Mouse (Mus musculus): ENCODE data around the gene Auts2.

The Auts2 gene

DNA sequence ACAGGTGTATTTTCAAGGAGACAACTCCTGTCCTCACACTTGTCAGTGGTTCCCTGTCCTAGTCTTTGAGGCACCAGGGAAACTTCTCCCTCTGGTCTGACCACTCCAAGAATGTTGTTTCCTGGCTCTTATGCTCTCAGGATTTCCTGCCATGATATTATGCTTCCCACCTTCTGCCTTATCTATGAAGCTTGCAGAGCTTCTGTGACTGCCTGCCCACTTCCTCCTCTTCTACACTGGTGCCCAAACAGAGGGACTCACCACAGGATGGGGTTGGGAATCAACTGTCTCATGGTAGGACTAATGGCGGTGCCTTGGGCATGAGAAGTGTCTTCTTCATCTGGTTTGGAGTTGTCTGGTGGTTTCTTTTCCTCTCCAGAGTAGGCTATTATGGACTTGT lies 818.6 kb downstream of the Auts2 start:
- no peak for DNase-seq (ENCODE audit: low read depth)

DNA sequence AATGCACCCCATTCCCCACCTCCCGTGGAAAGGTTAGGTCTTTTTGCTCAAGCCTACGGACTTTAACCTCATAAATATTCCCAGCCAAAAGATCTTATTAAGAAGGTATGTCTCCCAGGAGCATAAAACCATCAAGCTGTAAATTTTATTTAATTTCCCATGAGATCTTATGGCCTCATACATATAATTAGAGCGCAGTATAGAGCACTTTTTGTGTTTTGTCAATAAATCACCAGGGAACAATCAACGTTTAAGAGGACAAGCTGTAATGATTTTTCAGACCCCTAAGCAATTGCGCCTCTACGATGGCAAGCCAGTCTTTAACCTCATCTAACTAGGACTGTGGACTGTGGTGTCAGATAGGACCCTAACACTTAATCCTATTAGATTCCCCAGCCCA lies 820.4 kb downstream of the Auts2 start:
- DNase-seq (ENCODE audit: low read depth): no peak

GRCm38 (mm10) chr5:131722361-131722760 lies 820.8 kb downstream of the Auts2 start:
- DNase-seq (ENCODE audit: low read depth): no peak

DNA sequence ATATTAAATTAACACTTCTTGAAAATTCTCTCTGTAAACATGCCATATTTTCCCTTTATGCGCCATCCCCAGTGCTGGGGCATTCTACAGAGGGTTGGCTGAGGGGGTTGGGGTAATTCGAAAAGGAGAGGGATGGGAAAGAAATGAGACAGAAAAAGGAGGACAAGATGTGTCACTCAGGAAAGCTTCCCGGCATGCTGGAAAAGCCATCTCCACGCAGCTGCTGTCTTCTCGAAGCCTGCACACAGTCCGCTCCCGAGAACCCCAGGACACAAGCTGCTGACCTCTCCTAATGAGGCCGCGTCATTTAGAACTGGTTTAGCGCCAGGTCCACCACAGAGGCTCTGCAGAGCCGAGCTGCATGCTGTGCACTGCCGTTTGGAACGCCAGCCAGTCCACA lies 825.1 kb downstream of the Auts2 start:
- no peak for DNase-seq (ENCODE audit: low read depth)

DNA sequence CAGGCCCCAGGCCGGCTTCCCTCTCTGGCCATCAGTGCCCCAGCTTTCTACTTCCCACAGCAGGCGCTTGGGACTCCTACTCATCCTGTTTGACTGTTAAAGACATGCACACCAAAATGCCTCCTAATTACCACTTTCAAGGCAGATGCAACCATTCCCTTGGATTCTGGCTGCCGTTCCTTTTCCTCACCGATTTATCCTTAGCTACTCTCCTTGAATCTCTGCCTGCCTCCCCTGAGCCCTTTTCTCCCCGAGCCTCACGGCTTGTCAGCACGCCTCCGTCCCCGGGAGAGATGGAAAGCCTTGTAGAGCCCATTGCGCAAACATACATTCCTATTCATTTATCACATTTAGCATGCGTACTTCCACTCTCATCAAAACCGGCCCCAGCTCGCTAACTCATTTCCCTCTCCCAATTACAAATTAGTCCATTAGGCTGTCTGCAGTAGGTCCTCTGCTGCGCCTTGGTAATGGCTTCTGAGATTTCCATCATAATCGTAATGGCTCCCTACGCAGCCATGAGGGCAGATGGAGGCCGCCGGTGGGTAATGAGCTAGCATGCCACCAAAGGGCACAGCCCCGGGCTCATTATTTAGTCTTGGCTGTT lies 825.7 kb downstream of the Auts2 start:
- DNase-seq (ENCODE audit: low read depth): no peak

DNA sequence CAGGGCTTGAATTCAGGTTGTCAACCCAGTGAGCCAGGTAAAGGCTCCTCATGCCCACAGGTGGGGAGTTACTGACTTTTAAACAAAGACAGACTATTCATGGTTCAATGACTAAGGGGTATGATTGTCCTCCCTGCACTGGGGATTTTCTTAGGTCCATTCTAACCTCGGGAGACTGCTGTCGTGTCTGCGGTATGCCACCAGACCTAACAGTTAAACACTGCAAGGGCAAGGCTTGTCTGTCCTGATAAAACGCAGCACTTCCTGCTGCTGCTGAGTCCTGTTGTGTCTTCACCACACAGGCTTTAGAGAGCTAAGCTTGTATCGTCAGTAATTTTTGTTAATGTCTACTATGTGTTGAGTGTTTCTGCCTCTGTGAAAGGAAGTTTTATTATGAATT lies 828.2 kb downstream of the Auts2 start:
- no peak for DNase-seq (ENCODE audit: low read depth)

DNA sequence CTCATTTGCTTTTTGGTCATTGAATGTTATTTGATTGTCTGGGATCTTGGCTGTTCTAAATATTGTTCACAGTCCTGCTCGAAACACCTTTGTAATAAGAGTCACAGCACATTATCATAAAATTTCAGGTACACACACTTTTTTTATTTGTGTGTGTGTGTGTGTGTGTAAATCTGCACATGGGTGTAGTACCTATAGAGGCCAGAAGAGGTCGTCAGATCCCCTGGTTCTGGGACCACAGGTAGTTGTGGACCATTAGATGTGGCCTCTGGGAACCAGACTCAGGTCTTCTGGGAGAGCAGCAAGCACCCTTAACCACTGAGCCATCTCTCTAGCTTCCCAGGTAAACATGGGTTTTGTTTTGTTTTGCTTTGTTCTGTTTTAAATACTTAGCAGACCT lies 830.7 kb downstream of the Auts2 start:
- DNase-seq (ENCODE audit: low read depth): no peak

GRCm38 (mm10) chr5:131711474-131712129 lies 831.5 kb downstream of the Auts2 start:
- DNase-seq (ENCODE audit: low read depth): no peak

DNA sequence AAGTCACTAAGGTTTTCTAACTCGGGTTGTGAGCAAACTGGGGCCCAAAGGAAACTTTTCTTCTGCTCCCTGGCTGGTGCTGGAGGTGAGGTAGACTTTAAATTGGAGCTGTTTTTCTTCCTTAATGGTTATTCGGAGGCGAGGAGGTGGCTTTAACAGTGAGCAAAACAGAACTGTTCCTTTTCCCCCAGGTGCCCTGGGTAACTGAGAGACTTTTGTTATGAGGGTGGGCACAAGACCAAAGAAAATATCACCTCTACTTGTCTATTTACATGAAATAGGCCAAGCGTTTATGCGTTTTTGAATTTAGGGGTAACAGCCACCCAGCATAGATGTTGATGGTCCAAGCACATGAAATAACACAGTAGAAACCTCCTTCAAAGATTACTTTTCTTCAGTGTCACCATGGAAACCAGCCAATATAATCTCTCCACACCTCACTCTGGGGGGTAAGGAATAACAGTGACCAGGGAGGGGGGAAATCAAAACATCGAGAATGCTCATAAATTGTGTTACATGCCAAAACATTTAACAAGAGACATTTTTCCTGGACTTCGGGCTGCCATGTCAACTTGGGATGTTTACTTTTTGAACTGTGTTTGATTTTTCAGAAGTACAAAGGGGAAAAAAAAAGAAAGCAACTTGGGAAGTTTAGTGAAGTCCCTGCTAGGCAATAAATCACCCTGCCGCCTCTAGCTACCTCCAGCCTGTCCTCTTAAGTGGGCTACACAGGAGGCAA lies 832.2 kb downstream of the Auts2 start:
- DNase-seq (ENCODE audit: low read depth): no peak

DNA sequence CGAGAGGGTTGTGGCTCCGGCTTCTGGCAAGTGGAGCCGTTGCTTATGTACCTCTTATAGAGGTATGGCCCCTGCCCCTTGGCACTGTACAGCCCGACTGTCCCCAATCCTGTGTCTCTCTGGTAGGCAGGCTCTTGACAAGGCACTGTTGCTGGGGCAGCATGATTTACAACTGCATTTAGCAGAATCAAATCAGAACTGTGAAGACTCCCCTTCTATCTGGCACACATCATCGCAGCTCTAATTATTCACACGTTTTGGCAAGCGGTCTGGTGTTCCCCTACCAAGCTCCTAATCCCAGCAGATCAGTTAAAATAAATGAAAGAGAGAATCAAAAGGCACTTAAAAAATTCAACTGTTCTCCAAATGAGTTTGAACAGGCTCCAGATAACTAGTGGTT lies 835.7 kb downstream of the Auts2 start:
- DNase-seq (ENCODE audit: low read depth): no peak

GRCm38 (mm10) chr5:131703729-131704128 lies 839.4 kb downstream of the Auts2 start:
- no peak for DNase-seq (ENCODE audit: low read depth)

- DNase-seq (ENCODE audit: low read depth): no peak
Measured at GRCm38 (mm10) chr5:131702840-131703392, 840.2 kb downstream of the Auts2 start.

- DNase-seq (ENCODE audit: low read depth): no peak
Measured at GRCm38 (mm10) chr5:131698900-131699299, 844.2 kb downstream of the Auts2 start.

- no peak for DNase-seq (ENCODE audit: low read depth)
Measured at GRCm38 (mm10) chr5:131690781-131691180, 852.4 kb downstream of the Auts2 start.

- no peak for DNase-seq (ENCODE audit: low read depth)
Measured at GRCm38 (mm10) chr5:131686956-131687618, 856.1 kb downstream of the Auts2 start.

DNA sequence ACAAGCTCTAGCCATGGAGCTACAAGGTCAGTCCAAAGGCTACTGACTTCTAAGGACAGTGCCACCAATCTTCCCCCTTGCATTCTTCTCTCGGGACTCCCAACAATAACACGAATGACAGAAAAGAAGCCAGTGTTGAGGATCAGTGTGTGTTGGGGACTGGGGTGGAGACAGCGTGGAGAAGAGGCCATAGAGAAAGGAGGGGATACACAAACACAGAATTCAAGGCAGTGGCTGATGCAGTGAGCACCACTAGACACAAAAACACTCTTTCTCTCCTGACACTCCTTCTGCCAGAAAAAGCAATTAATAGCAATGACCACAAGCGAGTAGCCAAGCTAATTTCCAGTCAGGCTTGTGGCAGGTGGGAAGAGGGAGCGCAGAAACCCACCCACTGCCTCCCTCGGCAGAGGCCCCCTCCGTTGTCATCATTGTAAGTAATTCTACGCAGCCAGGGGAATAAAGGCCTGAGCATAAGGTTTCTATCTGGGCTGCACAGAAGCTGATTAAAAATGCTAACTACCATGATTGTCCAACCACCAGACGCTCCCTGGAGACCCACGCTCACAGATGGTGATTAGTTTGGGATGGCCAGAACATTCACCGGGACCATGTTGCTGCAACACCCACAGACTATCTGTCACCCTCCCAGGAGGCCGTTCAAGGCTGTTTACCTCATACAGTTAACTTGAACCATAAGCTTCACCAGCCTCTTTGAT lies 862.9 kb downstream of the Auts2 start:
- no peak for DNase-seq (ENCODE audit: low read depth)

GRCm38 (mm10) chr5:131679523-131679922 lies 863.6 kb downstream of the Auts2 start:
- DNase-seq (ENCODE audit: low read depth): no peak

DNA sequence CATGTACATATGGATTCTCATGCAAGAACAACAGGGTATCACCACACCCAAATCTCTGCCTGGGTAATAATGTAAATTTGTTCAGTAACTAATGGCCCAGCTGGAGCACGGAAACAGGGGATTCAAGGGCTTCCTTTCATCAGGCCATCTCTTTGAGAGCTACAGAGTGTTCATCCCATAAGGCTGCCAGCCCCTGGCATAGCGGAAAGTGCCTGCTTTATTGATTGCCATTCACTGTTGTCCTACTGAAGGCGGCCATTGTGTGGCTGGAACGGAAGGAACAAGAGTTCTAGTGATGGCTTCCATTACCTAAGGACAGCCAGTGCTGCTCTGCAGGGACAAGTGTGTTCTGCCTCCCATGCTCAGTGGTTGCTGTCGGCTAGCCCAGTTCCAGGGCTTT lies 865.6 kb downstream of the Auts2 start:
- DNase-seq (ENCODE audit: low read depth): no peak

- DNase-seq (ENCODE audit: low read depth): no peak
Measured at GRCm38 (mm10) chr5:131673696-131674095, 869.4 kb downstream of the Auts2 start.

DNA sequence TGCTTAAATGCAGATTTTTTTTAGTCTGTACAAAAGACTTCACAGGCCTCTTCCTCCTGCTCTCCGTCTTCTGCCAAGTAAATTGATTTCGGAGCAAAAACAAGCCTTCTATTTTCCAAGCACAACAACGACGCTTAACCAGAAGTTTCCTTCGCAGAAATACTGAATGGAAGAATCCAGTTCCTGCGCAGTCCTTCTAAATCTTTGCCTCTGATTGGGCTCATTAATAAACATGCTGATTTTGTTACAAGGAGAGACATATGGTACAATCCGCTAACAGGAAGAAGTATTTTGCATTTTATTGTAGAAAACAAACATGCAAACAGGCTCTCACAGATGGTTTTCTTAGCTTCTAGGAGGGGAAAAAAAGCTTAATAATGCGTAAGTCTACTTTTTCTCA lies 878.1 kb downstream of the Auts2 start:
- no peak for DNase-seq (ENCODE audit: low read depth)

DNA sequence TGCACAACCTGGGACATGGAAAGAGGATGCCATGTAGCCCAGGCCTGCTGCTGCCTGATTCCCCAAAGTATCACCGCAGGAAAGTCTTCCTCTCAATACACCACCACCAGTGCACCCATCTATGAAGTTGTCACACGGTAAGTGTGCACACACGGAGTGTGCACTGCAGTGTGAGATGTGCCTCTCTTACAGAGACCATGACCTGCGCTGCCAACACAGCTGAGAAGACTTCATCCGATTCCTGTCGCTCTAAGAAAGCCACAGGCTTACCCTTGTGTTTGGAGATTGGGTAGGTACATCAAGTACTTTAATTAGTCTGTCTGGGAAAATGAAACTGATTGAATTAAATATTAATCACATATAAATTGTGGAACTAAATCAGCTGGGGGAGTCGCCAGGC lies 878.5 kb downstream of the Auts2 start:
- no peak for DNase-seq (ENCODE audit: low read depth)

DNA sequence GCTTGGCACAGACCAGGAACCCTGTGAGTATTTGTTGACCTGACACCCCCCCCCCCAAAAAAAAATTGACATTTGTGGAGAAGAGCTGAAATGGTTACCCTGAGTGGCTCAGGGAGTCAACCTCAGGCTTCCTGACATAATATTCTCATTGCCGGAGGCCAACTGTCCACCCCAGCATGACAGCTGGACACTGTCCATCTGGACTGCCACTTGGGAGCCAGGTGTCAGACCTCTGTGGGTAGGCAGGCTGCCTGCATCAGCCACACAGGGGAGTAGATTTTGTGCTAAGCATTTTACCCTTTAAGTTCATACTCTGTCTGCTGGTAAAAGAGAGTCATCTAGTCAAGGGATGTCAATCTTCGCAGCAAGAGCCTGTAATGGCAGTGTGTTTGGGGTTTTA lies 880.5 kb downstream of the Auts2 start:
- DNase-seq (ENCODE audit: low read depth): no peak

Measured in naive thymus-derived CD4-positive, alpha-beta T cell, adult 2 months (primary cell).